Mouse (Mus musculus) kidney, embryonic 16.5 days (tissue): ENCODE measurements around the gene Lrrd1. TPM values are rescaled to one million over a fixed set of nuclear protein-coding genes. Genes with fewer than 3 reads are reported as not detected.

Source experiments
- polyA plus RNA-seq: library from polyadenylated mRNA; unstranded; fragments of >200 nt; fragmentation: Nextera tagmentation; extraction: Ambion mirVana; gene quantifications from 2 replicates; pipeline ENCODE4 v1.2.1, GENCODE M21; 2015

The Lrrd1 gene
- polyA plus RNA-seq, 1 experiment from 2014 or later: not detected

Other genes with a start within 250 kb of the Lrrd1 start
- gene Pex1, start 249.1 kb upstream of the Lrrd1 start, polyA plus RNA-seq: 14.3 and 21.1 TPM in 2 replicates
- gene Rbm48, start 248.6 kb upstream of the Lrrd1 start, polyA plus RNA-seq: 14.9 and 16.1 TPM in 2 replicates
- not detected in 2 replicates for gene Tmbim7, start 194.0 kb upstream of the Lrrd1 start, polyA plus RNA-seq
- 63.7 and 70.5 TPM in 2 replicates for gene Gatad1, start 188.0 kb upstream of the Lrrd1 start, polyA plus RNA-seq
- gene Ankib1, start 42.2 kb upstream of the Lrrd1 start, polyA plus RNA-seq: 11.5 and 12.1 TPM in 2 replicates
- 44.6 and 48.8 TPM in 2 replicates for gene Krit1, start 42.0 kb upstream of the Lrrd1 start, polyA plus RNA-seq
- gene Mterf1a, start 48.8 kb downstream of the Lrrd1 start, polyA plus RNA-seq: 8.7 and 8.8 TPM in 2 replicates
- 113 and 126 TPM in 2 replicates for gene Akap9, start 82.9 kb downstream of the Lrrd1 start, polyA plus RNA-seq